Mouse (Mus musculus): ENCODE results near the gene Clcn1. TPM values are rescaled to one million over a fixed set of nuclear protein-coding genes. Genes with fewer than 3 reads are reported as not detected.

The Clcn1 gene
- polyA plus RNA-seq, 1 experiment from 2014 or later = 1.5 TPM

DNA sequence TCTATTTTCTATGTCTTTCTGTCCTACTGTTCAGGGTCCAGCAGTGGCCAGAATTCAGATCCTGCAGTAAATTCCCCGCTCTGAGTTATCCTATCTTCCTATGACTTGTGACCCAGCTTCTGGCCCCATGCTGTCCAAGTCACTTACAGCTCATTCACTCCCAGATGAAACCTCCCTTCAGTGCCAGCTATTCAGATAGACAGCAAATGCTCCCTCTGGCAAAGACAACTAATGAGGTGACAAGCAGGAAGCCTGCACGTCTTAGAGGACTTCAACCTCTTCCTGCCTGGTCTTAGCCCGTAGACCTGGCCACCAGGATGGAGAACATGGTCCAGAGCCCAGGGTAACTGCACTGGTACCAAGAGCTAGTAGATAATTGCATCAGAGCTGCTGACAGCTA lies 76.5 kb downstream of the Clcn1 start:
- Histone ChIP-seq H3K4me3 (no peak overlapping the region), H3K4me1 (no peaks in the 10 kb centered on the region), H3K27me3 (replicated peaks) (no peaks in the 10 kb centered on the region), H3K9ac (no peak overlapping the region), H3K4me2 (replicated peaks) (no peak overlapping the region), H3K27ac (no peak overlapping the region), H3K36me3 (peaks cover 26% of the 10 kb centered on the region), H3K9me3 (no peaks in the 10 kb centered on the region)
- WGBS = 60% methylated on average over 3 of the region's 3 CpGs
- no peak for ATAC-seq (ENCODE audit: low FRiP score, low read depth)

DNA sequence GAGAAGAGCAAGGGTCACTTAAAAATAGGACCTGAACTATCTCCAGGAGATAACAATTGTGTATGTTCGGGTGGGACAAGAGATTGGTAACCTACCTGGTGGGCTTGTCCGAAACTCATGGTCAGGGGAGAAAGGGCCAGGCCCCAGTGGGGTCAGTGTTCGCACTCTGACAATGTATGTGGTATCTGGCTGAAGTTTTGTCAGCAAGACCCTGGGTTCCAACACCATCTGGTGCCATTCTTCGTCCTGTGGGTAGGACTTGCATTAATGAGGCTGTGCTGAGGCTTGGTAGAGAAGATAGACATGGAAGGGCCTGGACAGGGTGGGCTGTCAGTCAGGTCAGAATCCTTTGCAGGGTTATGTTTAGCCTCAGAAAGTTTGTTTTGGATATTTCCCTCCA lies 77.6 kb downstream of the Clcn1 start:
- no peak for ATAC-seq (ENCODE audit: low FRiP score, low read depth)

DNA sequence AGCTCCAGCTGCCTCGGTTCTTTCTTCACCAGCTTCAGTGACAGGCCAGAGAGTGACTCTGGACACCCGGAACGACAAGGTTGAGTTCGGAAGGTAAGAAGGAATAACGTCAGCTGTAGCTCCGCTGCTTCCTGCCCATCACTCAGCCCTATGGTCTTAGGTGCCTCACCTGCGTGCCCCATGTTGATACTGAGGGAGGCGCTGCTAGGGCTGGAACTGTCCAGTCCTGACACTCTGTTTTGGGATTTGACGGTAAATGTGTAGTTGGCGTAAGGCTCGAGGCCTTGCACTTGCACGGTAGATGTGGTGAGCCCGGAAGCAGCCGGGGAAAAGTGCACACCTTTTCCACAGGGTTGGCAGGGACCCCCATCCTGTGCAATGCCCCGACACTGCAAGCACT lies 78.1 kb downstream of the Clcn1 start:
- Histone ChIP-seq H3K9me3 (no peaks in the 10 kb centered on the region), H3K4me3 (no peak overlapping the region), H3K27ac (no peak overlapping the region), H3K4me1 (no peaks in the 10 kb centered on the region), H3K4me2 (replicated peaks) (no peak overlapping the region), H3K27me3 (replicated peaks) (no peaks in the 10 kb centered on the region), H3K36me3 (peaks cover 10% of the 10 kb centered on the region), H3K9ac (no peak overlapping the region)
- no peak for ATAC-seq (ENCODE audit: low FRiP score, low read depth)
- 95% methylated on average over 15 of the region's 15 CpGs for WGBS

More for the DNA sequence above, 77.6 kb downstream of the Clcn1 start:
- Histone ChIP-seq H3K9me3 (no peaks in the 10 kb centered on the region), H3K36me3 (peaks cover 15% of the 10 kb centered on the region), H3K4me1 (no peaks in the 10 kb centered on the region), H3K27ac (no peak overlapping the region), H3K4me2 (replicated peaks) (no peak overlapping the region), H3K4me3 (no peak overlapping the region), H3K9ac (no peak overlapping the region), H3K27me3 (replicated peaks) (no peaks in the 10 kb centered on the region)
- 89% methylated on average over 4 of the region's 4 CpGs for WGBS

DNA sequence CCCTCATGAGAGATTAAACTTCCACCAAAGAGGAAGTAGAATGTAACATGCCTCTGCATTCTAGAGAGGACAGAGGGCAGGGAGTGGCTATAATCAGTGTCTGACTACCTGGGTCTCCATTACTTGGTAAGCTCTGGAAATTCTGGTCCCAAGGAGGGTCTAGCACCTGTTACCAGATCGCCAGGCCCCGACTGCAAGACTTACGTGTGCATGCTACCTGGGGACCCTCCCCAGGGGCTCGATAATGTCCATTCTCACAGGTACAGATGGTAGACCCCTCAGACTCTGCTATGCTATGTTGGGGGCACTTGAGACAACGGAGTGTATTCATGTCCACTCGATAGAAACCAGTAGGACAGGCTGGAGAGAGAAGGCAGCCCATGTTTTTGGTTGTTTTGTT lies 78.7 kb downstream of the Clcn1 start:
- Histone ChIP-seq H3K27ac (no peak overlapping the region), H3K36me3 (peaks cover 3% of the 10 kb centered on the region; the same call in 1 of the 2 replicates), H3K4me2 (replicated peaks) (no peak overlapping the region), H3K4me1 (no peaks in the 10 kb centered on the region), H3K9me3 (no peaks in the 10 kb centered on the region), H3K27me3 (replicated peaks) (no peaks in the 10 kb centered on the region), H3K9ac (no peak overlapping the region), H3K4me3 (no peak overlapping the region)
- 91% methylated on average over 6 of the region's 6 CpGs for WGBS
- ATAC-seq (ENCODE audit: low FRiP score, low read depth) = no peak

Other genes with a start within 250 kb of the Clcn1 start
- not detected in 2 replicates for gene Sva, start 248.3 kb upstream of the Clcn1 start, polyA plus RNA-seq (2016; fragmentation: Nextera tagmentation; extraction: Ambion mirVana)
- gene Tas2r139, start 145.7 kb upstream of the Clcn1 start, polyA plus RNA-seq (2016; fragmentation: Nextera tagmentation; extraction: Ambion mirVana) = not detected in 2 replicates
- not detected in 2 replicates for gene Tas2r144, start 71.4 kb upstream of the Clcn1 start, polyA plus RNA-seq (2016; fragmentation: Nextera tagmentation; extraction: Ambion mirVana)
- gene Gstk1, start 40.8 kb upstream of the Clcn1 start, polyA plus RNA-seq (2016; fragmentation: Nextera tagmentation; extraction: Ambion mirVana) = 16.3 and 17.3 TPM in 2 replicates
- gene Tmem139, start 24.7 kb upstream of the Clcn1 start, polyA plus RNA-seq (2016; fragmentation: Nextera tagmentation; extraction: Ambion mirVana) = 0.44 and 0.70 TPM in 2 replicates
- gene Casp2, start 21.7 kb upstream of the Clcn1 start, polyA plus RNA-seq (2016; fragmentation: Nextera tagmentation; extraction: Ambion mirVana) = 57.2 and 58.8 TPM in 2 replicates
- gene Fam131b, start 38.0 kb downstream of the Clcn1 start, polyA plus RNA-seq (2016; fragmentation: Nextera tagmentation; extraction: Ambion mirVana) = 6.4 and 6.5 TPM in 2 replicates
- 71.4 and 77.5 TPM in 2 replicates for gene Zyx, start 62.9 kb downstream of the Clcn1 start, polyA plus RNA-seq (2016; fragmentation: Nextera tagmentation; extraction: Ambion mirVana)
- gene Epha1, start 86.6 kb downstream of the Clcn1 start, polyA plus RNA-seq (2016; fragmentation: Nextera tagmentation; extraction: Ambion mirVana) = 0.96 and 1.3 TPM in 2 replicates
- not detected in 2 replicates for gene Tas2r143, start 113.6 kb downstream of the Clcn1 start, polyA plus RNA-seq (2016; fragmentation: Nextera tagmentation; extraction: Ambion mirVana)
- not detected in 2 replicates for gene Tas2r135, start 118.7 kb downstream of the Clcn1 start, polyA plus RNA-seq (2016; fragmentation: Nextera tagmentation; extraction: Ambion mirVana)
- gene Tas2r126, start 147.8 kb downstream of the Clcn1 start, polyA plus RNA-seq (2016; fragmentation: Nextera tagmentation; extraction: Ambion mirVana) = not detected in 2 replicates
- gene Olfr458, start 178.5 kb downstream of the Clcn1 start, polyA plus RNA-seq (2016; fragmentation: Nextera tagmentation; extraction: Ambion mirVana) = not detected in 2 replicates
- not detected in 2 replicates for gene Olfr457, start 189.7 kb downstream of the Clcn1 start, polyA plus RNA-seq (2016; fragmentation: Nextera tagmentation; extraction: Ambion mirVana)
- gene Olfr456, start 200.5 kb downstream of the Clcn1 start, polyA plus RNA-seq (2016; fragmentation: Nextera tagmentation; extraction: Ambion mirVana) = not detected in 2 replicates

Measured in neural tube, embryonic 12.5 days (tissue).